Mouse (Mus musculus): ENCODE results near the gene Ptov1. TPM values are rescaled to one million over a fixed set of nuclear protein-coding genes. Genes with fewer than 3 reads are reported as not detected.

Gene Ptov1
- polyA plus RNA-seq, 2 experiments = 471 to 751 TPM

- peaks cover 36% of the 10 kb centered on the region for H3K36me3 ChIP-seq (ENCODE audit: control insufficient read depth, insufficient read depth, low read length)
- peak overlapping the region; percentile 100 for H3K9ac ChIP-seq (ENCODE audit: low read depth, low read length, severe bottlenecking)
- peak overlapping the region; percentile 98 for H3K4me3 ChIP-seq (replicated peaks; ENCODE audit: low read length)
- peak overlapping the region; percentile 94 for H3K4me2 ChIP-seq (replicated peaks; ENCODE audit: low read depth, low read length, severe bottlenecking)
- H3K9me3 ChIP-seq (ENCODE audit: control insufficient read depth, low read length) = no peaks in the 10 kb centered on the region
- no peak for ATAC-seq (ENCODE audit: low FRiP score, low read depth)
- DNase-seq (ENCODE audit: low spot score) = no peak
- no peak for TF ChIP-seq POLR2A (IDR thresholded peaks at IDR 0.05; ENCODE audit: borderline replicate concordance, extremely low read depth, insufficient read depth, insufficient read length)
- H3K27ac ChIP-seq (replicated peaks; ENCODE audit: low read depth, low read length) = peak overlapping the region; percentile 100
- H3K27me3 ChIP-seq (ENCODE audit: control insufficient read depth, insufficient read depth, low read length) = no peaks in the 10 kb centered on the region
- 5% methylated on average over 16 of the region's 16 CpGs for WGBS
- H3K4me1 ChIP-seq (ENCODE audit: control insufficient read depth, insufficient read depth, low read length) = peaks cover 40% of the 10 kb centered on the region
Measured at GRCm38 (mm10) chr7:44868465-44868864, 1.1 kb downstream of the Ptov1 start.

GRCm38 (mm10) chr7:44867802-44868201, 1.8 kb downstream of the Ptov1 start:
- no peaks in the 10 kb centered on the region for H3K9me3 ChIP-seq (ENCODE audit: control insufficient read depth, low read length)
- no peak for TF ChIP-seq POLR2A (IDR thresholded peaks at IDR 0.05; ENCODE audit: borderline replicate concordance, extremely low read depth, insufficient read depth, insufficient read length)
- DNase-seq (ENCODE audit: low spot score) = no peak
- H3K4me3 ChIP-seq (replicated peaks; ENCODE audit: low read length) = peak overlapping the region; percentile 98
- no peak for ATAC-seq (ENCODE audit: low FRiP score, low read depth)
- H3K27ac ChIP-seq (replicated peaks; ENCODE audit: low read depth, low read length) = no peak overlapping the region
- no peaks in the 10 kb centered on the region for H3K27me3 ChIP-seq (ENCODE audit: control insufficient read depth, insufficient read depth, low read length)
- 54% methylated on average over 9 of the region's 9 CpGs for WGBS
- H3K4me1 ChIP-seq (ENCODE audit: control insufficient read depth, insufficient read depth, low read length) = peaks cover 40% of the 10 kb centered on the region
- peaks cover 42% of the 10 kb centered on the region for H3K36me3 ChIP-seq (ENCODE audit: control insufficient read depth, insufficient read depth, low read length)
- peak overlapping the region; percentile 94 for H3K4me2 ChIP-seq (replicated peaks; ENCODE audit: low read depth, low read length, severe bottlenecking)
- H3K9ac ChIP-seq (ENCODE audit: low read depth, low read length, severe bottlenecking) = peak overlapping the region; percentile 100

DNA sequence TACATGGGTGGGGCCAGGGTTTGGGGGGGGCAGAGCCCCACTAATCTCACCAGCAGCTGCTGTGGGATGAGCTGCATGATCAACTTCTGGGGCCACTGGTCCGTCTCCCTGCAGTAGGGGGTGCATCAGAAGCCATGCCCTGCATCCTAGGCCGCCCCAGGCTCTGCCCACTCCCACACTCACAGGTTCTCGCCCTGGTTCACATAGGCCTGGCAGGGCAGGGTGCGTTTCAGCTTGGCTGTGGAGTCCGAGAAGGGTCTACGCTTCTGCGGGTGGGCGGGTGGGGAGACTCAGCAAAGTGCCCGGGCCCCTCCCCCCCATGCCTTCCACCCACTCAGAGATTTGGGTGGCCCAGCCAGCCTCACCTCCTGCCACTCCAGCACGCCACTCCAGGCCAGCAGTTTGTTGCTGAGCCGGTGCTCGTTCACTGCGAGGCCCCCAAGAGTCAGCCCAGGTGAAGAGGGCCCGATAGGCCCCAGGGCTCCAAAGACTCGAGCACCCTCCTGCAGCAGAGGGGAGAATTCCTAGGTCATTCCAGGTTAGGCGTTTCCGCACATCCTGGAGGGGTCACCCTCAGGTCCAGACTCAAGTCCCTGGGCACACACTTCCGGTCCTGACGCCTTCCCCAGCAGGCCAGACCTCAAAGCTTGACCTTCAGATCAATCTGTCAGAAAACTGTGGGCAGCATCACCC, 2.4 kb downstream of the Ptov1 start:
- H3K4me3 ChIP-seq (replicated peaks; ENCODE audit: low read length) = peak overlapping the region; percentile 98
- 69% methylated on average over 17 of the region's 19 CpGs for WGBS
- TF ChIP-seq POLR2A (IDR thresholded peaks at IDR 0.05; ENCODE audit: borderline replicate concordance, extremely low read depth, insufficient read depth, insufficient read length) = no peak
- H3K36me3 ChIP-seq (ENCODE audit: control insufficient read depth, insufficient read depth, low read length) = peaks cover 49% of the 10 kb centered on the region
- DNase-seq (ENCODE audit: low spot score) (no peak), ATAC-seq (ENCODE audit: low FRiP score, low read depth) (no peak)
- H3K27me3 ChIP-seq (ENCODE audit: control insufficient read depth, insufficient read depth, low read length) = no peaks in the 10 kb centered on the region
- H3K9ac ChIP-seq (ENCODE audit: low read depth, low read length, severe bottlenecking) = peak overlapping the region; percentile 100
- H3K9me3 ChIP-seq (ENCODE audit: control insufficient read depth, low read length) = no peaks in the 10 kb centered on the region
- no peak overlapping the region for H3K27ac ChIP-seq (replicated peaks; ENCODE audit: low read depth, low read length)
- H3K4me1 ChIP-seq (ENCODE audit: control insufficient read depth, insufficient read depth, low read length) = peaks cover 40% of the 10 kb centered on the region
- peak overlapping the region; percentile 94 for H3K4me2 ChIP-seq (replicated peaks; ENCODE audit: low read depth, low read length, severe bottlenecking)

- no peaks in the 10 kb centered on the region for H3K9me3 ChIP-seq (ENCODE audit: control insufficient read depth, low read length)
- DNase-seq (ENCODE audit: low spot score) (peak; percentile 48), ATAC-seq (ENCODE audit: low FRiP score, low read depth) (no peak)
- WGBS = 65% methylated on average over 13 of the region's 15 CpGs
- no peak for TF ChIP-seq POLR2A (IDR thresholded peaks at IDR 0.05; ENCODE audit: borderline replicate concordance, extremely low read depth, insufficient read depth, insufficient read length)
- peaks cover 55% of the 10 kb centered on the region for H3K36me3 ChIP-seq (ENCODE audit: control insufficient read depth, insufficient read depth, low read length)
- peak overlapping the region; percentile 98; the same call in 1 of the 2 replicates for H3K4me3 ChIP-seq (replicated peaks; ENCODE audit: low read length)
- H3K27me3 ChIP-seq (ENCODE audit: control insufficient read depth, insufficient read depth, low read length) = no peaks in the 10 kb centered on the region
- no peak overlapping the region for H3K27ac ChIP-seq (replicated peaks; ENCODE audit: low read depth, low read length)
- H3K9ac ChIP-seq (ENCODE audit: low read depth, low read length, severe bottlenecking) = peak overlapping the region; percentile 36; the same call in 1 of the 2 replicates
- H3K4me1 ChIP-seq (ENCODE audit: control insufficient read depth, insufficient read depth, low read length) = peaks cover 40% of the 10 kb centered on the region
- peak overlapping the region; percentile 94 for H3K4me2 ChIP-seq (replicated peaks; ENCODE audit: low read depth, low read length, severe bottlenecking)
Measured at GRCm38 (mm10) chr7:44866276-44867009, 3.1 kb downstream of the Ptov1 start.

GRCm38 (mm10) chr7:44864595-44865542, 4.7 kb downstream of the Ptov1 start:
- peaks cover 32% of the 10 kb centered on the region for H3K4me1 ChIP-seq (ENCODE audit: control insufficient read depth, insufficient read depth, low read length)
- DNase-seq (ENCODE audit: low spot score) = no peak
- no peaks in the 10 kb centered on the region for H3K9me3 ChIP-seq (ENCODE audit: control insufficient read depth, low read length)
- peaks cover 63% of the 10 kb centered on the region for H3K36me3 ChIP-seq (ENCODE audit: control insufficient read depth, insufficient read depth, low read length)
- H3K4me3 ChIP-seq (replicated peaks; ENCODE audit: low read length) = 0 out of 2 replicates have a peak overlapping the region, but pooled peaks have one; percentile 0
- H3K9ac ChIP-seq (ENCODE audit: low read depth, low read length, severe bottlenecking) = no peak overlapping the region
- H3K27me3 ChIP-seq (ENCODE audit: control insufficient read depth, insufficient read depth, low read length) = no peaks in the 10 kb centered on the region
- TF ChIP-seq POLR2A (IDR thresholded peaks at IDR 0.05; ENCODE audit: borderline replicate concordance, extremely low read depth, insufficient read depth, insufficient read length) = no peak
- no peak for ATAC-seq (ENCODE audit: low FRiP score, low read depth)
- no peak overlapping the region for H3K4me2 ChIP-seq (replicated peaks; ENCODE audit: low read depth, low read length, severe bottlenecking)
- WGBS = 82% methylated on average over 24 of the region's 24 CpGs
- H3K27ac ChIP-seq (replicated peaks; ENCODE audit: low read depth, low read length) = no peak overlapping the region
